ENCODE assay signal across 20 mouse cellular contexts in genomic region chr3:89561386-89561785, GRCm38 (mm10). TPM values are rescaled to one million over a fixed set of nuclear protein-coding genes. Genes with fewer than 3 reads are reported as not detected.
"Had no signal": no experiment of that assay in that cellular context is flagged by ENCODE, and none has a peak within 500 bp of the region (broad histone marks: within the 10 kb centered on the region; RNA-seq: fewer than 3 reads in every experiment).

No protein-coding gene starts in this region.

- H3K4me3 ChIP-seq: kidney, embryonic 15.5 days; left cerebral cortex, adult 2 months; liver, embryonic 13.5 days; midbrain, embryonic 12.5 days; midbrain, embryonic 15.5 days; myocyte; neural tube, embryonic 13.5 days had no signal

- H3K4me1 ChIP-seq: liver, embryonic 13.5 days had no signal

- ATAC-seq: midbrain, embryonic 15.5 days had no signal

- H3K27ac ChIP-seq: kidney, embryonic 15.5 days; left cerebral cortex, adult 2 months; liver, embryonic 13.5 days; midbrain, embryonic 12.5 days; midbrain, embryonic 15.5 days; neural tube, embryonic 13.5 days; stomach, postnatal 0 days had no signal

- H3K27me3 ChIP-seq: midbrain, embryonic 12.5 days; midbrain, embryonic 15.5 days; neural tube, embryonic 13.5 days had no signal

- DNase-seq: kidney, postnatal 10 days; kidney, postnatal 36 days; layer of hippocampus, postnatal 36 days; liver, embryonic 13.5 days; lung, adult 2 months; lung, postnatal 14 days; lung, postnatal 4 days; thymus, adult 2 months; thymus, postnatal 14 days; thymus, postnatal 4 days had no signal

RNA-seq across cellular contexts. Expression of gene Kcnn3, which starts 41.4 kb away (rescaled TPM):
- total RNA-seq: megakaryocyte progenitor cell, adult 5-6 weeks; megakaryocyte-erythroid progenitor cell, adult 5-6 weeks; neutrophil, adult 5-6 weeks had no signal
